Mouse (Mus musculus) G1E-ER4 (cell line): ENCODE measurements around the gene Katnb1. TPM values are rescaled to one million over a fixed set of nuclear protein-coding genes. Genes with fewer than 3 reads are reported as not detected.

ENCODE experiments used
- GATA1 ChIP-seq: IDR thresholded peaks from one replicate; pipeline ENCODE4 v1.8.0; 2012; ENCODE audit warnings: low read length, inconsistent platforms
- polyA plus RNA-seq: library from polyadenylated mRNA; stranded (reverse); fragments of >175 nt; gene quantifications from 2 replicates; pipeline ENCODE4 v1.2.3, GENCODE M21; 2012

Gene Katnb1
- polyA plus RNA-seq, 1 experiment = 31.7 TPM

DNA sequence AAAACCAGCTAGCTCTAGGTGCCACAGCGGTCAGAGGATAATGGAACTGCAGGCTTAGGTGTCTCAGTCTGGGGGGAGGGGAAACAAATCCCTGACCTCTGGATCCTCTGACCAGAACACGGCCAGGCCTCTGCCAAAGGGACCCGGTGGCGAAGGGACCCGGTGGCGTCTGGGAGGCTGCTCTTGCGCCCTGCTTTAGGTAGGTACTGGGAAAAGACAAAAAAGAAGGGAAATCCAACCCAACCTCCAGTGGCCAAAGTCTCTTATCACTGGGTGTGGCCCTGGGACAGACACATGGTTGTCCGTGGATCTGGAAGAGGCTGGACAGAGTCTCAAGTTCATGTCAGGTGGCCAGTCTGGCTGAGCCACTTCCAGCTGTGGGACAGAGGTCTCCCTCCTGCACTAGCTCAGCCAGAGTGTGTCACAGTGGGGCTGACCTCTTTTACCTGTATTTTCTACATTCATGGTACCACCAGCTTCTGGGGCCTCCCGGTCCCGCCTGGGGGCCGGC lies 47.8 kb downstream of the Katnb1 start:
- no peak for TF ChIP-seq GATA1

DNA sequence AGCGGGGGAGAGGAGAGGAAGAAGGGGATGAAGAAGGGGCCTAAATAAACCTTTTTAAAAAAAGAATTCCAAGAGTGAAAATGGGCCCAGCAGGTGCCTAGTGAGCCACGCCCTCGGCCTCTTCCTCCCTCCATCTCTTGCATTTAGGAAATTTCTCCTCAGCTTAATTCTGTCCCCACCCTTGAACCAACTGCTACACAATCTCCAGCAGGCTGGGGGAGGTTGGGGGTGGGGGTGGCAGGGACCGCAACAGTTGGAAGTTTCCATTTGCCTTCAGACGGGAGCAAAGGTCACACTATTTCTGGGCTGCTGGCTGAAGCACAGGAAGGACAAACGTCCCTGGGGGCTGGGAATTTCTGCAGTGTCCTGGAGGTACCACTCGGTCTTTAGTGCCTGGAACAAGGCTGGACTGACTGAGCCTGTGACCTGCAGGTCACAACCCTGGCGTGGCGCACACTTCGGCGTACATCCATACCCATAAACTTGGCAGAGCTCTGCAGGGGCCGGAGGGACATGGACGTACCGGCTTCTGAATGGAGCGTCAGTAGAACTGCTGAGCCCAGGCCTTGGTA lies 50.1 kb downstream of the Katnb1 start:
- no peak for TF ChIP-seq GATA1

DNA sequence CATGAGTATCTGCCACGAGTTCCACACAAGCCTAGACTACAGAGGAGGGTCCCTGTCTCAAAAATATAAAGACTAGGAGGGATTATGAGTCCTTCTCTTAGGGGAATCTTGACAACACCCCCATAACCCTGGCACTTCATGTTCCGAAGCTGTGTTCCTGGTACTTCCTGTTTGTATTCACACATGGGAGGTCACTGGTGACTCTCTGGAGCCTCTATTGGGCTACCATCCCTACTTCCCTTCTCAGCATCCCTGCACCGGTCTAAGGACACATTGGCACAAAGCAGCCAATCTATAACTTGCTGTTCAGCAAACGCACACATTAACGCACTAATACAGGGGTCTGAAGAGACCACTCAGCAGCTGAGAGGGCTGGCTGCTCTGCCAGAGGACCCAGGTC lies 51.0 kb downstream of the Katnb1 start:
- no peak for TF ChIP-seq GATA1

DNA sequence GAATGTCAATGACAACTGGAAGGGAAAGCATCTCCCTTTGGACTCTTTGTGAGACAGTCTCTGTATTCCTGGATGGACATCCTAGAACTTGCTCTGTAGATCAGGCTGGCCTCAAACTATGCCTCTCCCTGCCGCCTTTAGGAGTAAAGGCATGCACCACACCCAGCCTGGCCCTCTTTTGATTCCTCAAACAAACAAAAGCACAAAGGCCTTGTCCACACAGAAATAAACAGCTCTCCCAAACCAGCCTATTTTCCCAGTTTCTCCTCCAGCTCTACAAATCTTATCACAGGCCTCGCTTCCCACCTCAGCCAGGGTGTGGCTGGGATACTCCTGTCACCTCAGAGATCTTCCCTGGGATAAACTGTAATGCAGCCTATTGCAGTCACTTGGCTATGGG lies 53.2 kb downstream of the Katnb1 start:
- TF ChIP-seq GATA1 = no peak

DNA sequence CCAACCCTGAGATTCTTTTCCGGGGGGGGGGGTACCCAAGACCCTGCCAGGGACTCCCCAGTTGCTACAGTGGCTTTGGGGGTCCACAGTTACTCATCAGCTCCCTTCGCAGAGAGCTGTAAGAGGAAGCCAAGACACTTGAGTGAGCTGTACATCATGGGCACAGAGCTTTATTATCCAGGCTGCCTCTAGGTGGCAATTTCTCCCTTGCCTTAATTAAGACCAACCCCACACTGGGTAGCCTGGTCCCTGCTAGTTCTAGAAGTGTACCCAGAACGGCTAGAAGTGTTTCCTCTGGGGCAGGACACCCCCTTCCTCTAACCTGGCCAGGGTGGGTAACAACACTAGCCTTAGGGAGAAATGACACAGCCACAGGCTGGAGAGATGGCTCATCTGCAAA lies 54.3 kb downstream of the Katnb1 start:
- TF ChIP-seq GATA1 = no peak

DNA sequence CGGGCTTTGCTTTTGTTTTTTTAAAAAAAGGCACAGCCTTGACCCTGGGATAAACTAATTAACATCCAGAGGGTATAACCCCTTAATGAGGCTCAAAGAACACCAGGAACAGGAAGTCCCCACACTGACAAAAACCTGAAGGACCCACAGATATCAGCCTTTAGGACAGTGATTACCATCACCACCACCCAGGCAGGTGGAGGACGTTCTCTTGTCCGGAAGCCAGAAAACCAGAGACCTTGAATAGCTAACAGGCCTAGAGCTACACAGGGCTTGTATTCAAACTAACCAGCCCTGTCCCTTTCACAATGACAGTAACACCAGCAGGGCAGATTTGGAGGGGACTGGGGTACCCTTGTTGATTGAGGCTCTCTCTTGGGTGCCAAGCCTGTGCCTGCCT lies 55.2 kb downstream of the Katnb1 start:
- TF ChIP-seq GATA1 = no peak

DNA sequence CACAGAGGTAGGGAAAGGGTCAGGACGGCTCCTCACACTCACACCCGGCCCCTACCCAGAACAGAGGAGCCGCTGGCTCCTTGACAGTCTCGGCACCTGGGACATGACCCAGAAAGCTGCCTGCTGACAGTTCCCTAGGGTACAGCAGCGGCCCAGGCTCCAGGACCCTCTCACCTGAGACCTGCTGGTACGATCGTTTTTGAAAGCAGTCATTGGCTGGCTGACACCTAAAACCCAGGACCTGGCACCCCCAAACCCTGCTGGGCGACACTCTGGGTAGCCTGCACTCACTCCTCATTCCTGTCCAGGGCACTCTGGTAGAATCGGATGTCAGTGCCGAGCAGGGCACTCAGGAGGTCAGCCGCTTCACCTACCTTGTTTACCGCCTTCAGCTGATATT lies 56.2 kb downstream of the Katnb1 start:
- no peak for TF ChIP-seq GATA1

DNA sequence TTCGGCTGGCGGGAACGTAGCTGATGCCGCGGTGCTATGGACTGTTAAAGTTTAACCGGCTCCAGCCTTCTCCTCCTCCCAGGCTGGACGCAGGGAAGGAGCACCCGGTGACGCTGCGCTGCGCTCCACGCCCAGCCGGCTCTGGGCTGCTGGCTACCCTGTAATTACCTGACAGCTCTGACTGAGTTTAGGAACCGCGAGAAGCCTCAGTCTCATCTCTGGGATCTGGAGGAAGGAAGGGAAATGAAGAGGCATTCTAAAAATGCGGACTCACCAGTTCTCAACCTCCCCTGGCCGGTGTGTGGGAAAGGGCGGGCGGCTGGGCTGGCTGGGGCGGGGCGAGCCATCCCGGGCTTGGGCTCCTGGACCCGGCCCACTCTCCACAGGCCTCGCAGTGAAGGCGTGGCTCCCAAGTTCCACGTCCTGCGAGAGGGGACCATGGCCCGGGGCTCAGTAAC lies 56.7 kb downstream of the Katnb1 start:
- no peak for TF ChIP-seq GATA1

DNA sequence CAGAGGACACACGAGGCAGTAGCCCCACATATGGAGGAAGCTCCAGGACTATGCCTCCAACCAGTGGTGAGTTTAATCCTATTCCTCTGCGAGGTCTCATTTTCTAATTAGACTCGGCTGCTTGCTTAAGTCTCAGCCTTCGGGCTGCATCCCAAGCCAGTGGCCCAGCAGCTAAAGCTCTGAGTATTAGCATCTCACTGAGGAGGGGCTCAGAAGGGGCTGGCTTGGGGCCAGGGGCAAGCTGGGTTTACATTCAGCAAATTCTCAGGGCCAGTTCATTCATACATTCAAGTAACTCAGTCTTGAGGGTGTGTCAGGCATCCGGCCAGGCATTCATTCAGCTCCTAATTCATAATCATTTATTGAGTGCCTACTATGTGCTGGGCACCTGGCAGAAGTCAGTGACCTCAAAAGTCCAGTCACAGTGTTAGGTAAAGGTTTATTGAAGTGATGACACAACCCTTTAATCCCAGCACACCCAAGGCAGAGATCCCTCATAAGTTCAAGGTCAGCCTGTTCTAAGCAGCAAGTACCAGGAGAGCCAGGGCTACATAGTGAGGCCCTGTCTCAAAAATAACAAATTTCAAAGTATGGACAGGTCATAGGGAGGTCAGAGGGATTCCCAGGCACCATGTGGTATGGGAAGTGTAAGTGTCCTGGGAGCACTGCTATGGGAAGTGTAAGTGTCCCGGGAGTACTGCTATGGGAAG lies 57.5 kb downstream of the Katnb1 start:
- TF ChIP-seq GATA1 = no peak

DNA sequence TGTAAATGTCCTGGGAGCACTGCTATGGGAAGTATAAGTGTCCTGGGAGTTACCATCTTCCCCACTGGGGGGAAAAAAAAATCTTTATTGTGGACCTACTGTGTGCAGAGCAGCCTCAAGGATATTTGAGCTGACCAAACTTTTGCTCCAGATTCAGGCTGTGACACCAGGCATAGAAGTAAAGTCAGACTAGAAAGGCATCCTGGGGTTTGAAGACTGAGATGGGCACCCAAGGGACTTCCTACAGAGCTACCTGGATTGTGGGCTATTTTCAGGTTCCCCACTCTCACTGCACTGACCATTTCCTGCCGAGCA lies 58.0 kb downstream of the Katnb1 start:
- no peak for TF ChIP-seq GATA1

DNA sequence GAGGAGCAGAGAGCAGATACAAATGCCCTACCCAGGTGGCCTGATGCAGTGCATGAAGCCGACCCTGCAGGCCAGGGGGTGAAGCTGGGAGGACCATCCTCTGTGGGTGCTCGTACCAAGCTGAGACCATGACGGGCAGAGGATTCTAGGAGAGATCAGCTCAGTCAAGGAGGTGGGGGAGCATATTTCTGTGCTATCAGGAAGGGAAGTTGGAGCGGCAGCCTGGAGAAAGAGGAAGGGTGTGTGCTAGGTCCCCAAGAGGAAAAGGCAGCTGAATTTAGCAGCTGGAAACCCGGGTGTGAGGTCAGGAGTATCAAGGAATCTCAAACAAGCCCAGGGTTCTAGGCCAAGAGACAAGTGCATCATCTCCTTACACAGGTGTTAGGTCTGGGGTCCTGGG lies 59.6 kb downstream of the Katnb1 start:
- no peak for TF ChIP-seq GATA1

DNA sequence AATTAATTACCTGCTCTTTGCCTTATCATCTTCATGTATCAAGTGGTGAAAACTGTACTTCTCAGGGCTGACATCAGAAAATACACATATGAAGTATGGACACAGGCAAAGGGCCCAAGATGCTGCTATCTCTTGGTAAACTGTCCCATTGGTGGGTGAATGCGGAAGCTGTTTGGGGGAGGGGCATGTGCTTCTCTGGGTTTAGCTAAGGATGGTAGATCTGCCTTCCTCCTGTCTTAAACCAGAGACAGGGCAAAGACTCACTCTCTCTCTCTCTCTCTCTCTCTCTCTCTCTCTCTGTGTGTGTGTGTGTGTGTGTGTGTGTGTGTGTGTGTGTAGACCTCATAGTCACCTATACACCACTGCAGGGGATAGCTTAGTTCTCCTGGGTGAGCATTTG lies 60.0 kb downstream of the Katnb1 start:
- TF ChIP-seq GATA1 = no peak

DNA sequence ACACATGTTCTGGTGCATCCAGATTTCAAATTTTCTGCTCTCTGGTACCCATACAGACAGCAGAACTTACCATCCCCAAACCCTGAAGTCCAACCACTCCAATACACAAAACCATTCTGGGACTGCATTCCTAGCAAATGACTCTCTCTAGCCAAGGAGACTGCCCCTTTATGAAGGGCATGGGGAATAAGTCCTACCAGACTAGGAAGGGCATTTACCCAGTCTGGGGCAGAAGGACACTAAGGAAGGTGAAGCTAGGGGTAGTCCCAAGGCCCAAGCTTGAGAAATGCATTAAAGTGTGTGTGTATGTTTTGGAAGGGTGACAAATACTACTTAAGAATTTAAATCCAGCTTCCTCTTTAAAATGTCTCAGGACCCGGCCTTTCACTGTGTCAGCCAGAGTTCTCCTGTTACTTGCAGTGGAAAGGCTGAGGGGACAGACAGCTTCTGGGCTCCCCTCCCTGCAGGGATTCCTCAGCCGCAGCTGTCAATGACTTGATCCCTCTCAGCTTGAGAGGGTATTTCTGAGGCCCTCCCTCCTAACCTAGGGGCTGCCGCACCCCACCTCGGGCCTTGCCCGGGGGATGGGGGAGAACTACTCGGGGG lies 60.6 kb downstream of the Katnb1 start:
- no peak for TF ChIP-seq GATA1

DNA sequence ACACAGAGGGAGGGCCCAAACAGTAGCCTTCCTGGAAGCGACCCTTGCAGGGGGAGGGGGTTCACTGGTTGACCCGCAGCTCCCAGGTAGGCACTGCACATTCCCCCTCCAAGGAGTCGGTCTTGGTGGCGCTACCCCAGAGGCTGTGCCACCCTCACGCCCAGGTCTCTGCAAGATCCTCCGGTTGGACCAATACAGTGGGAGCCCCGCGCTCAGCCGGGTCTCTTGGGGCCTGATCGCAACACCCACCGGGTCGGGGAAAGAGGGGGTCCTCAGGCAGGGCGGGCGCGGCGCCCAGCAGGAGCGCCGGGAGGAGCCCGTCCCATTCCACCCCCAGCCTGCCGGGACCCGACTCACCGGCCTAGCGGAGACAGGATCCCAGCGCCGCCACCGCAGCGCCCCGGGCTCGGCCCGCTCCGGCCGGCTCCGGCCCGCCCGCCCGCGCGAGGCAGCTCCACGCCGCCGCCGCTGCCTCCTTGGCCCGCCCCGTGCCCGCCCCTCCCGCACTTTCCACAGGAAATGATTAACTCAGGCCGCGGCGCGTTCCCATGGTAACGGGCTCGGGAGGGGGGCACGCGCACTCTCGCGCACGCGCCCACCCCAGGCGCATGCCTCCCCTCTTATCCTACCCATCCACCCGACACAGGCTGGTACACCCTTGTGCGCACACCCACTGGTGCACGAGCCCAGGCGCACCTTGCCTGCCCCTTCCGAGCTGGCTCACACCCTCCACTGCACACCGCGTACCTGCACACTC lies 61.3 kb downstream of the Katnb1 start:
- TF ChIP-seq GATA1 = no peak

DNA sequence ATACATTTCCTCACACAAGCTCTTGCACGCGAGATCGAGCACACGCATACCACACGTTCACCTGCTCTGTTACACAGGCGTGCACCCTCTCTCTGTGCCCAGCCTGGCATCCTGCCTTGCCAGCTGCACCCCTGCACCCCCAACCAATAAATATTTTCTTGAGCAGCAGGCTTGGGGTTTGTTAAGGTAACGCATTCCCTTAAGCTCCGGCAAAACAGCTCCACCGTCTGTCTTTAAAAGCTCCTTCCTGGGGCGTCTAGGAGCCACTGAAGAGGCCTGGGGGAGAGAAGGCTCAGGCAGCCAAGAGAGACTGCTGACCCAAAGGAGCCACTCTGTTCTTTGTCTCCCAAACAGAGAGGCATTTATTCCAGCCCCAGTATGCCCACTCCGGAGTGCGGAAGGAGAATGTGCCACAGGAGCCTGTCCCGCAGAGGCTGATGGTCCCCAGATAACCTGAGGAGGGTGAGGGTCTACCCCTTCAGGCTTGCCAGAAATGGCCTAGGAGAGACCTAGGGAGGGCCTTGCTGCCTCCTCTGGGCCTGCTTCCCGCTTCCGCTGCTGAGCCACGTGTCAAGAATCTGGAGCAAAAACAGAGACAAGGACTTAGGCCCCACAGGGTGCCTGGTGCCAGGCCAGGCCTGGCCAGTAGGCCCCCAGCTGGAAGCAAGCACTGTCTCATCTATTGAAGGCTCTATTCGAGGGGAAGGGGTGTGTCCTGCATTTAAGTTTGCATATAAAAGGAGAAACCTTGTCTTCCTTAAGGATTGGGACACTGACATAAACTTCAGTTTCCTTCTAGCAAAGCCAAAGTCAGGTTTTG lies 62.2 kb downstream of the Katnb1 start:
- TF ChIP-seq GATA1 = no peak
